Mouse (Mus musculus) cerebellum, adult 9-11 months (tissue): Measurements from ENCODE around the gene Miga1.

Source experiments
- DNase-seq: peaks from one replicate; pipeline ENCODE4 v3.0.0; 2022

The Miga1 gene

GRCm38 (mm10) chr3:152284759-152285158 is 55.4 kb downstream of the Miga1 start:
- DNase-seq: no peak

- no peak for DNase-seq
Observed at GRCm38 (mm10) chr3:152284306-152284705, 55.9 kb downstream of the Miga1 start.

GRCm38 (mm10) chr3:152282126-152282525 is 58.1 kb downstream of the Miga1 start:
- DNase-seq: no peak

- DNase-seq: no peak
Observed at GRCm38 (mm10) chr3:152278431-152278830, 61.8 kb downstream of the Miga1 start.

GRCm38 (mm10) chr3:152277912-152278311 is 62.3 kb downstream of the Miga1 start:
- DNase-seq: no peak

- DNase-seq: no peak
Observed at GRCm38 (mm10) chr3:152276935-152277334, 63.3 kb downstream of the Miga1 start.

GRCm38 (mm10) chr3:152275008-152275407 is 65.2 kb downstream of the Miga1 start:
- DNase-seq: no peak

- no peak for DNase-seq
Observed at GRCm38 (mm10) chr3:152272974-152273685, 67.1 kb downstream of the Miga1 start.

GRCm38 (mm10) chr3:152271876-152272275 is 68.3 kb downstream of the Miga1 start:
- DNase-seq: no peak

GRCm38 (mm10) chr3:152271071-152271710 is 69.0 kb downstream of the Miga1 start:
- DNase-seq: no peak

- no peak for DNase-seq
Observed at GRCm38 (mm10) chr3:152268099-152268498, 72.1 kb downstream of the Miga1 start.

- DNase-seq: no peak
Observed at GRCm38 (mm10) chr3:152266036-152266421, 74.2 kb downstream of the Miga1 start, which contains the start of gene Nexn. TSS of gene Nexn (minus strand) at chr3:152266350.

GRCm38 (mm10) chr3:152265351-152266035 is 74.7 kb downstream of the Miga1 start:
- DNase-seq: peak; percentile 14

- DNase-seq: no peak
Observed at GRCm38 (mm10) chr3:152264830-152265229, 75.4 kb downstream of the Miga1 start.

GRCm38 (mm10) chr3:152264374-152264773 is 75.8 kb downstream of the Miga1 start:
- no peak for DNase-seq

GRCm38 (mm10) chr3:152261948-152262347 is 78.3 kb downstream of the Miga1 start:
- DNase-seq: no peak

GRCm38 (mm10) chr3:152261436-152261835 is 78.8 kb downstream of the Miga1 start:
- no peak for DNase-seq

GRCm38 (mm10) chr3:152260362-152260761 is 79.8 kb downstream of the Miga1 start:
- no peak for DNase-seq

- peak; percentile 31 for DNase-seq
Observed at GRCm38 (mm10) chr3:152259409-152259808, 80.8 kb downstream of the Miga1 start.

- DNase-seq: no peak
Observed at GRCm38 (mm10) chr3:152257528-152257927, 82.7 kb downstream of the Miga1 start.

- DNase-seq: no peak
Observed at GRCm38 (mm10) chr3:152250487-152250886, 89.7 kb downstream of the Miga1 start.

GRCm38 (mm10) chr3:152247708-152248107 is 92.5 kb downstream of the Miga1 start:
- DNase-seq: no peak

- DNase-seq: no peak
Observed at GRCm38 (mm10) chr3:152245273-152245910, 94.8 kb downstream of the Miga1 start.
